Mouse (Mus musculus) cerebellum, postnatal 14 days (tissue): Measurements from ENCODE around the gene Gdf5.

Experiments used
- DNase-seq, 2 experiments: peaks; one replicate each; pipeline ENCODE4 v3.0.0; 2021; ENCODE audit warnings: mixed read lengths in 2 of 2

Gdf5 gene

GRCm38 (mm10) chr2:155945124-155945523 is at the start of gene Gdf5:
TSS of gene Gdf5 (minus strand) at chr2:155945367.
- no peak for DNase-seq

DNA sequence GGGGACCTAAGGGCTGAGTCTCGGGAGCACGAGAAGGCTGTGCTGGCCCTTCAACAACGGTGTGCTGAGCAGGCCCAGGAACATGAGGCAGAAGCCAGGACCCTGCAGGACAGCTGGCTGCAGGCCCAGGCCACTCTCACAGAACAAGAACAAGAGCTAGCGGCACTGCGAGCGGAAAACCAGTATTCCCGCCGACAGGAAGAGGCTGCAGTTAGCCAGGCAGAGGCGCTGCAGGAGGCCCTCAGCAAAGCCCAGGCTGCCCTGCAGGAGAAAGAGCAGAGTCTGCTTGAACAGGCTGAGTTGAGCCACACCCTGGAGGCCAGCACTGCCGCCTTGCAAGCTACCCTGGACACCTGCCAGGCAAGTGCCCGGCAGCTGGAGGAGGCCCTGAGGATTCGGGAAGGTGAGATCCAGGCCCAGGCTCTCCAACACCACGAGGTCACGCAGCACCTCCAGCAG is 46.7 kb upstream of the Gdf5 start:
- peak; percentile 98 to 99 for DNase-seq

DNA sequence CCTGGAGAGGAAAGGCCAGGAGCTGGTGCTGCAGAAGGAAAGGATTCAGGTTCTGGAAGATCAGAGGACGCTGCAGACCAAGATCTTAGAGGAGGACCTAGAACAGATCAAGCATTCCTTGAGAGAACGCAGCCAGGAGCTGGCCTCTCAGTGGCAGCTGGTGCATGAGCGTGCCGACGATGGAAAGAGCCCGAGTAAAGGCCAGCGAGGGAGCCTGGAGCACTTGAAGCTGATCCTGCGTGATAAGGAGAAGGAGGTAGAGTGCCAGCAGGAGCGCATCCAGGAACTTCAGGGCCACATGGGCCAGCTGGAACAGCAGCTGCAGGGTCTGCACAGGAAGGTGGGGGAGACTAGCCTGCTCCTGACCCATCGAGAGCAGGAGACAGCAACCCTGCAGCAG is 46.0 kb upstream of the Gdf5 start:
- DNase-seq: peak; percentile 59 to 69

- DNase-seq: peak; percentile 67 to 71
Observed at GRCm38 (mm10) chr2:155989085-155989484, 43.9 kb upstream of the Gdf5 start.

GRCm38 (mm10) chr2:155987131-155987530 is 42.0 kb upstream of the Gdf5 start:
- DNase-seq: no peak

DNA sequence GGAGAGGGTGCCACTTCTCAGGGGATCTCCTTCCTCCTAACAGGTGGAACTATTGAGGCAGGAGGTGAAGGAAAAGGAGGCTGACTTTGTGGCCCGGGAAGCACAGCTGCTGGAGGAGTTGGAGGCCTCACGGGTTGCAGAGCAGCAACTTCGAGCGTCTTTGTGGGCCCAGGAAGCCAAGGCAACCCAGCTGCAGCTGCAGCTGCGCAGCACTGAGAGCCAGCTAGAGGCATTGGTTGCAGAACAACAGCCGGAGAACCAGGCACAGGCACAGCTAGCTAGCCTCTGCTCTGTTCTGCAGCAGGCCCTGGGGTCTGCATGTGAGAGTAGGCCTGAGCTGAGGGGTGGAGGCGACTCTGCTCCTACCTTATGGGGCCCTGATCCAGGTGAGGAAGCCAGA is 40.6 kb upstream of the Gdf5 start:
- no peak for DNase-seq

DNA sequence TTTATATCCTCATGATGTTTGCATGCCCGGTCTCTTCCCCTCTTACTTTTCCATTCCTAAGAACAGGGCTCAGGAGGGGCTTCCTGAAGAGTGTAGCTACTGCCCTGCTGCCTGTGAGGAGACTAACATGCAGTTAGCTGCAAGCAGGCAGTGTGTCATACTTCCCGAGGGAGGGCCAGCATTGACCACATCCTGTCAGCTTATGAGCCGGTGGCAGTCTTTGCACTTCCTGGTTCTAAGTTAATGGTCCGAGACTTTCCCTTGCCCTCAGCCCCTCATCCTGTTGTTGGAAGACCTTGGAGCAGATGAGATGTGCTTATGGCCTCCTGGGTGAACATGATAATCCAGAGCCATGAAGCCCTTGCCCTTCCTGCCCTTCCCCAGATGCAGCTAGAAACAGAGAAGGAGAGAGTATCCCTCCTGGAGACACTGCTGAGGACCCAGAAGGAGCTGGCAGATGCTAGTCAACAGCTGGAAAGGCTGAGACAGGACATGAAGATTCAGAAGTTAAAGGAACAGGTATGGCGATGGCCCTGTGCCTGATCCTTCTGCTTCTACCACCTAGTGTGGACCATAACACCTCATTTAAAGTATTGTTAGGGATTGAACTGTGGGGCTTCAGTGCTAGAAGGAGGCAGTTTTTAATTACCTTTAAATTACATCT is 34.3 kb upstream of the Gdf5 start:
- DNase-seq: no peak

DNA sequence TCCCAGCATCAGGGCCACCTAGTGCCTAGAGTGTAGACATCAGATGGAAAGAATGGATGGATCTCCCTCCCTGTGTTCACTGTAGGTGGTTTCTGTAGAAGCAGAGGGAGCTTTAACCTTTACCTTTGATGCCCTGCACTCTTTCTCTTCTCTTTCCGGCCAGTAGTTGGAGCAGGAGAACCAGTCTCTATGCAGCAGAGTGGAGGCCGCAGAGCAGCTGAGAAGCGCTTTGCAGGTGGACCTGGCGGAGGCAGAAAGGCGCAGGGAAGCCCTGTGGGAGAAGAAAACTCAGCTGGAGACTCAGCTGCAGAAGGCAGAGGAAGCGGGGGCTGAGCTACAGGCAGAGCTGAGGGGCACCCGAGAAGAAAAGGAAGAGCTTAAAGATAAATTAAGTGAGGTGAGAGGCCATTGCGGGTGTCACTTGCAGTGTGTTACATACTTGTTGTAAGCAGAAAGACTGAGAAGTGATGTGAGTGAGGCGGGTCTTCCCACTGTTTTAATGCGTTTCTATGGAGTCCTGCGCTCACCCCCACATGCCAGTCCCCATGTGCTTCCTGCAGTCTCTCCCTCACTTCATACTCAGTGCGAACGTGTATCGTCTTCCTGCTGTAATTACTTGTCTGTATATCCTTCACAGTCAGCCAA is 29.0 kb upstream of the Gdf5 start:
- DNase-seq: no peak

- no peak for DNase-seq
Observed at GRCm38 (mm10) chr2:155973348-155973747, 28.2 kb upstream of the Gdf5 start.

DNA sequence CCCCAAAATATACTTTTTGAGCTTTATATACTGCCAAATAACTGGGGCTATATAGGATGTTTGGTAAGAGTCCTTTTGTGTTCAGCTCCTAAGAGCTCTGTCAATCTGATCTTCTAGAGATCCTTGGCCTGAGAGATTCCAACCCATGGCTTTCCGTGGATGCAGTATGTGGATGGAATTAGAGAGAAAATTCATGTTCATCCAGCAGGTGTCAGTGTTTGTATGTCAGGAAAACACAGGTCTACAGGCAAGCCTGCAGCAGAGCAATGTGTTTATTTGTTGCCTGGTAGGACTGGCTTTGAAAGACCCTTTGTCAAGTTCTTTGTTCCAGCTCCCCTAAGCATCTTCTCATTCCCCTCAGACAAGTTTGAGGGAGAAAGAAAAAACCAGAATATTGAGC is 17.8 kb upstream of the Gdf5 start:
- peak; percentile 61 to 76 for DNase-seq

- peak in 1 of 2 experiments; percentile 14 for DNase-seq
Observed at GRCm38 (mm10) chr2:155961862-155962261, 16.7 kb upstream of the Gdf5 start.

GRCm38 (mm10) chr2:155959981-155960380 is 14.8 kb upstream of the Gdf5 start:
- no peak for DNase-seq

GRCm38 (mm10) chr2:155956134-155957059 is 11.2 kb upstream of the Gdf5 start, which contains the start of gene Cep250:
TSS of gene Cep250 (plus strand) at chr2:155956458.
- peak; percentile 92 to 93 for DNase-seq

GRCm38 (mm10) chr2:155952006-155952405 is 6.8 kb upstream of the Gdf5 start:
- DNase-seq: peak; percentile 80 to 87

- DNase-seq: no peak
Observed at GRCm38 (mm10) chr2:155949362-155949761, 4.2 kb upstream of the Gdf5 start.

GRCm38 (mm10) chr2:155947390-155948002 is 2.3 kb upstream of the Gdf5 start:
- no peak for DNase-seq

GRCm38 (mm10) chr2:155946499-155946898 is 1.3 kb upstream of the Gdf5 start:
- no peak for DNase-seq

- peak; percentile 73 to 88 for DNase-seq
Observed at GRCm38 (mm10) chr2:155946069-155946468, 902 bp upstream of the Gdf5 start.

GRCm38 (mm10) chr2:155945580-155945979 is 413 bp upstream of the Gdf5 start:
- DNase-seq: no peak

DNA sequence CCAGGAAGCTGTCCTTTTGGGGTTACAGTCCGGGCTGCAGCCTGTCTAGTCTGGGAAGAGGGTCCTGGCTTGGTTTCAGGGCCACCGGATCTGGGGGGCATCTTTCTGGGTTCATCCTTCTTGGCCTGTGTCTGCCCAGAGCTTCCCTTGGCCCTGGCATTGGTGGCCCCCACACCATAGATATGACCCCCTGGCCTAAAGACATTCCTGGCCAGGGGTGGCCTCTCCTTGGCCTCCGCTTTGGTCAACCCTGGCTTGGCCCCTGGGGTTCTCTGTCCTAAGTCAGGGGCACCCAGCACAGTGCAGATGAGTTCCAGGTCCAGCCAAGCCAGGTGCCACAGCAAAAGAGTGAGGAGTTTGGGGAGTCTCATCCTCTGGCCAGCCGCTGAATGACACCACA is 482 bp downstream of the Gdf5 start:
- no peak for DNase-seq

GRCm38 (mm10) chr2:155943463-155943862 is 1.7 kb downstream of the Gdf5 start:
- DNase-seq: peak in 1 of 2 experiments; percentile 33

DNA sequence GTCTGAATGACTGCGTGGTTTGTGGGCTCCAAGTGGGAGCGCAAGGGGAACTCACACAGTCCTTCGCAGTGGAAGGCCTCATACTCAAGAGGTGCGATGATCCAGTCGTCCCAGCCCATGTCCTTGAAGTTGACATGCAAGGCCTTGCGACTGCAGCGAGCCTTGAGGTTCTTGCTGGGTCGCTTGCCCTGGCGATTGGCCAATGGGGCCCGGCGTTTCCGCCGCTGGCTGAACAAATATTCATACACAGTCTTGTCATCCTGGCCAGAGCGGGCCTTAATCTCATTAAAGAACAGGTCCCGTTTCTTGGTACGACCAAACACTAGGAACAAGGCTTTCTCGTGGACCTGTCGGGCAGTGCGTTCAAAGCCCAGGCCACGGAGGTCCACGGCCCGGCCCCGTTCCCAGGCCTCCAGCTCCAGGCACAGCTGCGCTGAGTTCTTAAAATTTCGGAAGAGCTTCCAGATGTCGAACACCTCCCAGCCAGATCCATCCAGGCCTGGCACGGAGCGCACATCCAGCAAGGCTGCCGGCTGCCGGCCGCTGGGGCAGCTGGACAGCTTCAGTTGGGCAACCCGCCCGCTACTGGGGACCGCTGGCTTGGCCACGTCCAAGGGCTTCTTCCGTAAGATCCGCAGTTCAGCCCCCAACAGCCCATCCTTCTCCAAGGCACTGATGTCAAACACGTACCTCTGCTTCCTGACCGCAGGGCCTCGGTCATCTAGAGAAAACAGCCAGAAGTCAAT is 3.3 kb downstream of the Gdf5 start:
- no peak for DNase-seq
